Mouse (Mus musculus): Measurements from ENCODE around the gene Ltn1.

Gene Ltn1

DNA sequence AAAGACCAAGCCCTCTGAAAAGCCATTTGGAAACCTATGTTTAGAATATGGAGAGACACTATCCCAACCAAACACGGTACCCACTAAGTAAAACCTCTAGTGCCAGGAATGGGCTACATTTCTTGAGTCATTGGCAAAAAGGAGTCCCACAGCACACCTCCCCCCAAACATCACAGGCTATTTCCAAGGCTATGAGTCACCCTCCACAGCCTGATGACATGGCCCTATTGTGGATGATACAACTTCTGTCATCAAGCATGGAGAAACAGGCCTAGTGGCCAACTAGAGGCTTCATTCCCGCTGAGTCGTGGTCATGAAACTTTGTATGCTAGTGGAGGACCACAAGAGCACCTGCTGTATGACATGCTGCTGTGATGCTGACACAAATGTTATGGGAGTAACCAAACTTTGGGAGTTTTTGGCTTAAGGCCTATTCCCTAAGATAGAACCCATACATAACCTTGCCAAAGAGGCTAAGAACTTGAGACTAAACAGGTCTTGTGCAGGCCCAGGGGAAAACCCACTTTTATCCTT lies 44.9 kb downstream of the Ltn1 start:
- no peak for DNase-seq (ENCODE audit: low spot score)

DNA sequence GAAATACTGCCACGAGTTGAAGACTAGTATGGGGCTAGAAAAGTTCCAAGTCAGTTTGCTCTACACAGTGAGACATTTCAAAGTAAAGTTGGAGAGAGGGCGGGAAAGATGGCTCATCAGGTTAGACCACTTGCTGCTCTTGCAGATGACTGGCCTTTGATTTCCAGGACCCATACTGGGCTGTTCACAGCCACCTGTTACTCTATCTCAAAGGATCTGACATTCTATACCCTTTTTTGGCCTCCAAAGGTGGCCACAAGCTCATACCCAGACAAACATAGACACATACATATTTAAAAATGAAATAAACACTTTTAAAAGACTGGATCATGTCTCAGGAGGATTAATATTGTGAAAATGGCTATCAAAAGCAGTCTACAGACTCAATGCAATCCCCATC lies 48.0 kb downstream of the Ltn1 start:
- no peak for DNase-seq (ENCODE audit: low spot score)

DNA sequence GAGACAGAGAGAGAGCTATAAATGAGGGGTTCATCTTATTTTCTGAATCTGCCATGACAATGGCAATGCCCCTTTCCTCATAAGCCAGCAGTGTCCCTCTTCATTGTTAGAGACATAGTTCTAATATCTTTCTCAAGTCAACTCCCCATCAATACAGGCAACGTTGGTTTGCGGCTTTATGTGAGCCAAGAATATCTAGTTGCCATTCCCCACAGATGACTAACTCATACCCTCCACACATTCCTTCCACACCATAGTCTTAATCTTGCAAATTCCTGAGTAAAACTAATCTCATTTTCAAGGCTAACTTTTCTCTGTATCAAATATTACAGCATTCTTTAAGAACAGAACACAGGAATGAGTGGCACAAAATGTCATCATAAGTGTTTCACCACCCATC lies 49.4 kb downstream of the Ltn1 start:
- DNase-seq (ENCODE audit: low spot score): no peak

DNA sequence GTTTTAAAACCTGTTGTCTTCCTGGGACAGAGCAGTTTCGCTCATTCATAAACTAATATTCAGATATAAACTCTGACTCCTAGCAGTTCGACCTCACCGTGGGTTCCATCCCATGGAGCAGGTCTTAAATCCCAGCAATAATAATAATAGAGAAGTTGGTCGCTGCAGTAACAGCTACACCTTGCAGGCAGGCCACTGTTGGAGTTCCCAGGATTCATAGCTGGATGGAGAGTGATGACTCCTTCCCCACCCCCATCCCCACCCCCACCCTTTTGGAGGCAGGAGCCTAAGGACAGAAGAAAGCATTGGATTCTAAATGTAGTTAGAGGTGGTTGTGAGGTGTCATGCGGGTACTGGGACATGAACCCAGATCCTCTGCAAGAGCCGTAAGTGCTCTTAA lies 66.0 kb downstream of the Ltn1 start:
- no peak for DNase-seq (ENCODE audit: low spot score)

DNA sequence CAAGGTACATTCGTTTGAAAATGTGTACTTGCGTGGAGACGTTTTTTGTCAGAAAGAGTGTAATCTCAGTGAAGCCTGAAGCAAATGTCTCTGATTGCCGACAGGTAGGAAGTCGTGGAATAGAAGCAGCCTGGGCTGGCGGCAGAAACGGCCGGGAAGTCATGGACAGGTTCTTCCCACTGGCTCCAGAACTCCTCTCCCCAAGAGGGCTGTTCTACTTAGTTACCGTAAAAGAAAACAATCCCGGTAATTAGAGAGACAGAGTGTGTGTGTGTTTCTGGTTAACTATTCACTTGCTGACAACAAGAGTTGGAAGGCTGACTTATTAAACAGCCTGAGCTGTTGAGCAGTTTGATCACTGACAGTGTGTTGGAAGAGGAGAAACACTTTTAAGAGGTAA lies 66.4 kb downstream of the Ltn1 start:
- DNase-seq (ENCODE audit: low spot score): no peak

DNA sequence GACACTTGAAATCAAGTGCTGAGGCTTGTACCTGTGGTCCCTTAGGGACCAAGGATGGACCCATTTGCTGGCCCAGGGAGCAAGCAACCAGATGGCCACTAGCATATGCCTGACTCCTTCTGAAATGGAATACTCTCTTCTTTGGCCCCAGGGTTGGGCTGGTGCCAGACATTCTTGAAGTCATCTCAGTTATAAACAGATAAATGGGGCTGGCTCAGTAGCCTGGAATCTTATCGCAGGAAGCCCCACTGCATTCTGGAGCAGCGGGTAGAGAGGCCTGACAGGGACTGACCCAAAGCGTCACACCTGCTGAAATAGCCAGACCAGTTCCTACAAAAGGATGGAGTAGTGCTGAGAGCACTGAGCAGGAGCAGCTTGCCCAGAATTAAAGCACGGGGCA lies 68.2 kb downstream of the Ltn1 start:
- peak; percentile 28 for DNase-seq (ENCODE audit: low spot score)

DNA sequence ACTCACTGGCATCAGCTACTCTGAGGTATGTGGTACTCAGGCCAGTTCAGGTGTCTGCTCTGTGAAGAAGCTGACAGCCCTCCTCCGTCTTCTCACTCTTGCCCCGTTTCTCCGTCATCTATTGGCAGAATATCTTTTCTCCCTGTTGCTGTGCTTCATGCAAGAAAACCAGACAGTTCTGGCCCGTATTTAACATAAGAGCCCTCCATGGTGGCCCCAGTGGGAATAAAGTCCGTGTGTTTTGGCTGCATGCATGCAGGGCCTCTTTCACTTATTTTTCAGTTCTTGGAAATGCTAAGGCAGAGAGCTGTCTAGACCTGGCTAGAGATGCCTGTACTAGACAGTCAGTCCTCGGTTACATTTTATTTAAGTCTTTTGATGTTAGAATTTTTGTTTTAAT lies 72.3 kb downstream of the Ltn1 start:
- no peak for DNase-seq (ENCODE audit: low spot score)

DNA sequence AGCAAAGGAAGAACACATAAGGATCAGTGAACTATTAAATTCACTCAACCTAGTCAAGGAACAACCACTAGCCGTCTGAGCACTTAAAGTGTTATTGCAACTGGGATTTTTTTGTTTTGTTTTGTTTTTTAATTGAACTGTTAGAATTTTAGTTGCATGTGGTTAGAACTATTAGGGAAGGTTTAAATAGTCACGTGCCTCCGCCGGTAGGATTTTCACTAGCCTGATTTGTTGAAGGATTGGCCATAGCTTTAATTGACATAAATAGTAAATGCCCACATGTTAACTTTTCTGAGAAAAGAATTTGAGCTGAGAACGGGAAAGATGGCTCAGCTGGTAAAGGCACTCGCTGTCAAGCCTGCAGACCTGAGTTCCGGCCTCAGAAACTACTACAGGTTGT lies 77.7 kb downstream of the Ltn1 start:
- no peak for DNase-seq (ENCODE audit: low spot score)

DNA sequence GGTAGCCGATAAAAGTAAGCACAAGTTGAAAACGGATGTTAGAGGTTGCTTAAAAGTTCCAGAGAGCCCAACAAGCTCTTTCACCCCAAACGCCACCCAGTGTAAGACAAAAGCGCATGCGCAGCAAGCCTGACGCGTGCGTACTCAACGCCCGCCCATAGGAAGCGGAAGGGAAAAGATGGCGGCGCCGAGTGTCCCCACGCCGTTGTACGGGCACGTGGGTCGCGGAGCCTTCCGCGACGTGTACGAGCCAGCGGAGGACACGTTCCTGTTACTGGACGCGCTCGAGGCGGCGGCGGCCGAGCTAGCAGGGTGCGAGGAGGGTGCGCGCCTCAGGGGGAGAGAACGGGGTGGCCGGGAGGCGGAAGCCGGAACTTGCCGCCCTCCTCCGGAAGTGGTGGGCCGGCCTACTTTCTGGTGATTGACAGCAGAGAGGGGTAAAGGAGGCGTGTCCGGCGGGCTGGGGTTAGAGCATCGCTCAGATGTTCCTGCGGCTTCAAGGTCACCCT lies 78.3 kb downstream of the Ltn1 start, which contains the start of gene N6amt1:
TSS of gene N6amt1 (plus strand) at position 111 of the 509 bp plus-strand sequence.
- peak; percentile 93 for DNase-seq (ENCODE audit: low spot score)

DNA sequence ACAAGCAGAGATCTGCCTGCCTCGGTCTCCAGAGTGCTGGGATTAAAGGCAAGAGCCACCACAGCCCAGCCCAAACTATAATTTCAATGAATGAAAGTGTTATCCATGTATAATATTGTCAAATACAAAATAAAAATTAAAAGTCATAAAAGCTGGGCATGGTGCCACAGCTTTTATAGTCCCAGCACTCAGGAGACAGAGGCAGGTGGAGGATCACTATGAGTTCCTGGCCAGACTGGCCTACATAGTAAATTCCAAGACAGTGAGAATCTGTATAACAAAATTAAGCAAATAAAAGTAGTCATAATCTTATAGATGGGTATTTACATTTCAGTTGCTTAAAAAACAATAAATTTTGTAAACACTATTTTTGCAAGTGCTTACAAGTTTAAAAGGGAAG lies 78.8 kb downstream of the Ltn1 start:
- DNase-seq (ENCODE audit: low spot score): no peak

DNA sequence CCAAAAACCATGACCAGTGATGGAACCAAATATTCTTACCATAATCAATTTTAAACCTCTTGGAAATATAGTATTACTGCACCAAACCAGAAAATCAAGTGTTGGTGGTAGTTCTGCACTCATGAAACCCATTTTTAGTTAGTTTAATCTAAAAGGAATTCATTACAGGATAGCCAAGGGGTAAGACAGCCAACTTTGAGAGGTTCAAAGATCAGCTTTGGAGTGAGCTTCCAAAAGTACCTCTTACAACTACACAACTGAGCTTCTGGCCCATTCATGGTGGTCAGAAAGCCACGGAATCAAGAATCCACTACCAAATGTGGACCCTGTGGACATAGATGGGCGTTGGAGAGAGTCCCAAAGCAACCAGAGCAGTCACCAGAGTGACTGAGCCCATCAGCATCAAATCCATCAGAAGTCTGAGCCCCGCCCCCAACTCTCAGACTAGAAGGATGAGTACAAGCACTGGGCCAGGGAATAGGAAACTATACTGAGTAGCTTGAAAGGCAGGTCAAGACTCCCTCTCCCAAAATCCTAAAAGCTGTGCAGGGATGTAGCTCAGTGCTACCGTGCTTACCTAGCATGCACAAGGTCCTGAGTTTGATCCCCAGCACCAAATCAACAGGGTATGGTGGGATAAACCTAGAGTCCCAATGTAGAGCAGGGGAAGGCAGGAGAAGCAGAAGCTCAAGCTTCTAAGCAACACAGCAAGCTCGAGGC lies 80.9 kb downstream of the Ltn1 start:
- DNase-seq (ENCODE audit: low spot score): no peak

DNA sequence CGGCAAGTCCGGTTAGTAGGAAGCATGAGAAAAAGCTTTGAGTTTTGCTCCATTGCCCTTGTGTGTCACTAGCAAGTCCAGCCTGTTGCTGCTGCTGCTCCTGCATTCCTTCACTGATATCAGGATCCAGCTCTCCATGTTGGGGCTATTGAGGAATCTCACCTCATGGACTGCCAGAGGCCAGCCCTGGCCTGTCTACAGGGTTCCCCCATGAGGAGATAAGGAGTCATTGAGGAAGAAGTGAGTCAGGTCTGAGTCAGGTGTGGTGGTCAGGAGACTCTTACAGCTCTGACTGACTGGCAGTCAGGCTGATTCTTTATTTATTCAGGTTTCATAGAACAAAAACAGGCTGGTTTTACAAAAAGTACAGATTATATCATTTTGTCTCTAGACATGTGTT lies 84.3 kb downstream of the Ltn1 start:
- DNase-seq (ENCODE audit: low spot score): no peak

DNA sequence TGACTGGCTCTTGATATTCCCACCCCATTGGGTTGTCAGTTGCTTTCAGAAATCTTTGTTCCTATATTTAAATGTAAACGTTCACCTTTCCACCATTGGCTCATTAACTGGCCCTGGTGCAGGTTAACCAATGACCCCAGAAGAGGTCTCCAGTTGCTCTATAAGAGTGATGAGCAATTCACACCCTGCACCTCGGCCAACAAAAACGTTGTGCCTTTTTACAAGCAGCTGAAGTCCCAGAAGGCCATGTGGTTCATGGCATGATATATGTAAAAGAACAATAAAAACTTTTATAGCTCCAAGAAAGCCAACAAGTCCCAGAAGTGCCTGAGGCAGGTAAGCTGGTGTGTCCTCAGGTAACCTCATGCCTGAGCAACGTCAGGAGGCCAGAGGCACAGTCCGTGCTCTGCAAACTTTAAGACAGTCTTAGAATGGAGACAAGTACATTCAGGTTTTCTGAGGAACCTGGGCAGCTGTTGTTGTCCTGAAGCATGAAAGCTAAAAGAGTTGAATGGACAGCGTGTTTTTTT lies 91.3 kb downstream of the Ltn1 start:
- DNase-seq (ENCODE audit: low spot score): no peak

DNA sequence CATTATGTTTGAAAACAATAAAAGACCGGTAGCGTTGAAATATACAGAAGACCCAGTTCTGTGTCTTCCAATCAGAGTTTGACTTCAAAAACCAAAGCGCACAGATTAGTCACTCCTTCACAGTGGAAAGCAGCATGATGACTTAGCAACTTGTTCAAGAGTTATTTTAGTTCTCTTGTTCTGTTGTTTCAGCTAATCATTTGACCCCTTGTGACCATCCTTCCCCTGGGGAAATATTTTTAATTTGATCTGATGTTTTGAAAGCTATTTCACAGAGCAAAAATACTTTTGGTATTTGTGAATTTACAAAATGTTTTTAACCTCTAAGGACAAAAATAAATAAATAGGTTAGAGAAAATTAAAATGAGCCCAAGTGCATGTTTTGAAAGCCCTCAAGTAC lies 97.7 kb downstream of the Ltn1 start:
- no peak for DNase-seq (ENCODE audit: low spot score)

DNA sequence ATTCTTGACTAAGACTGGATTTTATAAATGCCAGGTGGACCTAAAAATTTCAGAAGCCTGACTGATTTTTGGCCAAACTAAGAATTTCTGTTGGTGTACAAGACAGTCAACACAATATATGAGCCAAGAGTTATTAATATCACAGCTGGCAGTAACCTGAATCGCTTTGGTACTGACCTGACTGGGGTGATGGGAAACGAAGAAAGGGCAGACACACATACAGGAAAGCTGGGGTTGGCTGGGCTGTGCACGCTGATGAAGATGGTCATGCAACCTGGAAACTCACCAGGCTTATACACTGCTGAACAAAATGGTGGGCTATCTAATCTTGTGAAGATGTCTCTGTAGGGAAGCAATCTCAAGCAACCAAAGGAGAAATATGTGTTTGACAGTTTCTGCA lies 102.4 kb downstream of the Ltn1 start:
- no peak for DNase-seq (ENCODE audit: low spot score)

Measured in ovary, postnatal 36 days (tissue).